Mouse (Mus musculus) G1E (cell line): ENCODE data around the gene Cdkal1. TPM values are rescaled to one million over a fixed set of nuclear protein-coding genes. Genes with fewer than 3 reads are reported as not detected.

Source experiments
- ATAC-seq: 2 replicates; pipeline ENCODE4 v1.8.0; 2016; ENCODE audit warnings: mild to moderate bottlenecking; ENCODE audit not compliant: insufficient number of reproducible peaks, poor library complexity, low FRiP score, severe bottlenecking; ENCODE audit errors: extremely low read depth
- DNase-seq: peaks from one replicate; pipeline ENCODE4 v3.0.0; 2012; ENCODE audit warnings: low spot score
- H3K27me3 ChIP-seq: 2 replicates; pipeline ENCODE4 v1.6.1; 2012; ENCODE audit warnings: mild to moderate bottlenecking, low read length, inconsistent platforms; ENCODE audit not compliant: insufficient read depth
- H3K36me3 ChIP-seq: replicated peaks from 2 replicates; pipeline ENCODE3; 2012; ENCODE audit warnings: mild to moderate bottlenecking, inconsistent platforms
- H3K4me1 ChIP-seq: 2 replicates; pipeline ENCODE4 v1.6.1; 2012; ENCODE audit warnings: low read depth, low read length, inconsistent platforms, mixed read lengths; ENCODE audit not compliant: insufficient read depth
- H3K4me3 ChIP-seq: 2 replicates; pipeline ENCODE4 v1.5.1; 2012; ENCODE audit warnings: low read depth, mild to moderate bottlenecking, inconsistent platforms, low read length, moderate library complexity, mixed read lengths
- H3K9me3 ChIP-seq: replicated peaks from 2 replicates; pipeline ENCODE4 v1.6.1; 2012; ENCODE audit warnings: inconsistent platforms
- CTCF ChIP-seq: IDR thresholded peaks from 2 replicates; pipeline ENCODE4 v1.5.1; 2012; ENCODE audit warnings: low read depth, low read length, inconsistent platforms, mixed read lengths
- GATA1 ChIP-seq: IDR thresholded peaks from 2 replicates; pipeline ENCODE4 v1.6.1; 2012; ENCODE audit warnings: borderline replicate concordance, low read length, inconsistent platforms, mixed read lengths
- GATA2 ChIP-seq: IDR thresholded peaks from 2 replicates; pipeline ENCODE4 v1.6.1; 2012; ENCODE audit warnings: low read depth, low read length, inconsistent platforms, borderline replicate concordance
- POLR2AphosphoS5 ChIP-seq: IDR thresholded peaks from 2 replicates; pipeline ENCODE4 v1.6.1; 2012; ENCODE audit warnings: low read depth, low read length, inconsistent platforms; ENCODE audit not compliant: insufficient replicate concordance
- TAL1 ChIP-seq: conservative IDR thresholded peaks from 2 replicates; pipeline ENCODE4 v1.6.1; 2012; ENCODE audit warnings: low read depth, low read length, inconsistent platforms, mixed read lengths
- polyA plus RNA-seq: library from polyadenylated mRNA; stranded (reverse); fragments of >175 nt; gene quantifications from 2 replicates; pipeline ENCODE4 v1.2.3, GENCODE M21; 2012
- total RNA-seq, 2 experiments: library from RNA; stranded (forward) in 1 of 2; stranded (reverse) in 1 of 2; fragments of 200-1000 nt in 1 of 2; fragments of >200 nt in 1 of 2; fragmentation: Nextera tagmentation in 1 of 2; gene quantifications; 2 replicates each; pipeline ENCODE4 v1.2.3; 2014 to 2017

The Cdkal1 gene
- total and polyA plus RNA-seq, 3 experiments, result 0.98 to 53.9 (median 35.6) TPM

GRCm38 (mm10) chr13:29553792-29554191 lies 301.7 kb downstream of the Cdkal1 start:
- DNase-seq, result no peak
- H3K4me3 ChIP-seq, result no peak overlapping the region
- H3K36me3 ChIP-seq, result peaks cover 22% of the 10 kb centered on the region
- TF ChIP-seq POLR2AphosphoS5, result no peak
- no peak for TF ChIP-seq TAL1
- no peak for TF ChIP-seq GATA2
- TF ChIP-seq GATA1, result no peak
- no peak for TF ChIP-seq CTCF
- ATAC-seq, result no peak
- H3K9me3 ChIP-seq, result no peaks in the 10 kb centered on the region
- no peaks in the 10 kb centered on the region for H3K4me1 ChIP-seq
- no peaks in the 10 kb centered on the region for H3K27me3 ChIP-seq

GRCm38 (mm10) chr13:29552322-29552870 lies 303.1 kb downstream of the Cdkal1 start:
- Histone ChIP-seq H3K27me3 (no peaks in the 10 kb centered on the region), H3K9me3 (no peaks in the 10 kb centered on the region), H3K36me3 (peaks cover 23% of the 10 kb centered on the region), H3K4me1 (no peaks in the 10 kb centered on the region), H3K4me3 (no peak overlapping the region)
- no peak for TF ChIP-seq CTCF
- TF ChIP-seq POLR2AphosphoS5, result no peak
- TF ChIP-seq GATA2, result no peak
- ATAC-seq (no peak), DNase-seq (no peak)

- H3K4me1 ChIP-seq, result no peaks in the 10 kb centered on the region
- ATAC-seq (no peak), DNase-seq (no peak)
- H3K9me3 ChIP-seq, result no peaks in the 10 kb centered on the region
- H3K36me3 ChIP-seq, result peaks cover 26% of the 10 kb centered on the region
- no peak overlapping the region for H3K4me3 ChIP-seq
- H3K27me3 ChIP-seq, result no peaks in the 10 kb centered on the region
- TF ChIP-seq POLR2AphosphoS5 (no peak), TAL1 (no peak), CTCF (no peak), GATA2 (no peak), GATA1 (no peak)
Measured at GRCm38 (mm10) chr13:29550886-29551285, 304.6 kb downstream of the Cdkal1 start.

GRCm38 (mm10) chr13:29550203-29550602 lies 305.3 kb downstream of the Cdkal1 start:
- Histone ChIP-seq H3K4me3 (no peak overlapping the region), H3K36me3 (peaks cover 26% of the 10 kb centered on the region), H3K9me3 (no peaks in the 10 kb centered on the region), H3K27me3 (no peaks in the 10 kb centered on the region), H3K4me1 (no peaks in the 10 kb centered on the region)
- DNase-seq, result no peak
- no peak for ATAC-seq
- TF ChIP-seq GATA1 (no peak), CTCF (no peak), GATA2 (no peak), POLR2AphosphoS5 (no peak), TAL1 (no peak)

GRCm38 (mm10) chr13:29549761-29550160 lies 305.7 kb downstream of the Cdkal1 start:
- Histone ChIP-seq H3K27me3 (no peaks in the 10 kb centered on the region), H3K9me3 (no peaks in the 10 kb centered on the region), H3K4me1 (no peaks in the 10 kb centered on the region), H3K36me3 (peaks cover 26% of the 10 kb centered on the region), H3K4me3 (no peak overlapping the region)
- TF ChIP-seq POLR2AphosphoS5, result no peak
- no peak for TF ChIP-seq GATA2
- TF ChIP-seq GATA1, result no peak
- no peak for TF ChIP-seq CTCF
- no peak for TF ChIP-seq TAL1
- DNase-seq (no peak), ATAC-seq (no peak)

GRCm38 (mm10) chr13:29537906-29538305 lies 317.6 kb downstream of the Cdkal1 start:
- H3K4me1 ChIP-seq, result no peaks in the 10 kb centered on the region
- H3K27me3 ChIP-seq, result no peaks in the 10 kb centered on the region
- no peak overlapping the region for H3K4me3 ChIP-seq
- ATAC-seq (no peak), DNase-seq (no peak)
- H3K9me3 ChIP-seq, result no peaks in the 10 kb centered on the region
- no peak for TF ChIP-seq GATA2
- TF ChIP-seq CTCF, result no peak
- TF ChIP-seq GATA1, result no peak
- H3K36me3 ChIP-seq, result no peaks in the 10 kb centered on the region

- no peak for ATAC-seq
- DNase-seq, result no peak
- Histone ChIP-seq H3K4me3 (no peak overlapping the region), H3K4me1 (no peaks in the 10 kb centered on the region), H3K36me3 (no peaks in the 10 kb centered on the region), H3K9me3 (no peaks in the 10 kb centered on the region), H3K27me3 (no peaks in the 10 kb centered on the region)
- TF ChIP-seq TAL1, result no peak
- no peak for TF ChIP-seq GATA2
- no peak for TF ChIP-seq CTCF
- TF ChIP-seq GATA1, result no peak
- TF ChIP-seq POLR2AphosphoS5, result no peak
Measured at GRCm38 (mm10) chr13:29533586-29533985, 321.9 kb downstream of the Cdkal1 start.
